Mouse (Mus musculus) spleen, adult 2 months (tissue): ENCODE results near the gene Stom.

Source experiments
- CTCF ChIP-seq: fragments of 200-500 bp; IDR thresholded peaks from 2 replicates; pipeline ENCODE4 v1.5.1; 2011; ENCODE audit warnings: mild to moderate bottlenecking, inconsistent platforms; ENCODE audit not compliant: insufficient read depth, insufficient read length, insufficient replicate concordance; ENCODE audit errors: extremely low read depth
- POLR2A ChIP-seq: fragments of 200-500 bp; IDR thresholded peaks from 2 replicates; pipeline ENCODE4 v1.6.1; 2011; ENCODE audit warnings: low read depth, low read length, inconsistent platforms

- TF ChIP-seq CTCF = no peak
- TF ChIP-seq POLR2A = no peak
These were observed 58.2 kb downstream of the Stom start for GRCm38 (mm10) chr2:35278371-35279210.
